Mouse (Mus musculus) MEL (cell line): ENCODE data around the gene Hes2.

Experiments
- CTCF ChIP-seq, 3 experiments: IDR thresholded peaks in 2 of 3; conservative IDR thresholded peaks in 1 of 3; 2 replicates each; pipeline ENCODE4 v1.5.1; 2011 to 2012; ENCODE audit warnings: low read length in 3 of 3, low read depth in 2 of 3, mild to moderate bottlenecking in 2 of 3, improper control_type of control experiment in 1 of 3, inconsistent platforms in 1 of 3, mixed read lengths in 1 of 3, moderate library complexity in 1 of 3; ENCODE audit not compliant: control insufficient read depth in 1 of 3, insufficient read depth in 1 of 3, poor library complexity in 1 of 3, severe bottlenecking in 1 of 3
- EP300 ChIP-seq, 2 experiments: IDR thresholded peaks; 2 replicates each; pipeline ENCODE4 v1.6.1; 2011; ENCODE audit warnings: improper control_type of control experiment in 2 of 2, low read length in 2 of 2, low read depth in 1 of 2, mild to moderate bottlenecking in 1 of 2
- POLR2A ChIP-seq, 2 experiments: IDR thresholded peaks; 2 replicates each; pipeline ENCODE4 v1.6.1; 2011 to 2012; ENCODE audit warnings: low read length in 2 of 2, mild to moderate bottlenecking in 2 of 2, control low read depth in 1 of 2, improper control_type of control experiment in 1 of 2, low read depth in 1 of 2, moderate library complexity in 1 of 2; ENCODE audit not compliant: control insufficient read depth in 1 of 2, insufficient read depth in 1 of 2, poor library complexity in 1 of 2
- POLR2AphosphoS2 ChIP-seq: IDR thresholded peaks from 2 replicates; pipeline ENCODE4 v1.6.1; 2011; ENCODE audit warnings: low read length, improper control_type of control experiment
- ZC3H11A ChIP-seq: IDR thresholded peaks from 2 replicates; pipeline ENCODE4 v1.6.1; 2012; ENCODE audit warnings: low read depth, mild to moderate bottlenecking, inconsistent platforms, low read length, improper control_type of control experiment

DNA sequence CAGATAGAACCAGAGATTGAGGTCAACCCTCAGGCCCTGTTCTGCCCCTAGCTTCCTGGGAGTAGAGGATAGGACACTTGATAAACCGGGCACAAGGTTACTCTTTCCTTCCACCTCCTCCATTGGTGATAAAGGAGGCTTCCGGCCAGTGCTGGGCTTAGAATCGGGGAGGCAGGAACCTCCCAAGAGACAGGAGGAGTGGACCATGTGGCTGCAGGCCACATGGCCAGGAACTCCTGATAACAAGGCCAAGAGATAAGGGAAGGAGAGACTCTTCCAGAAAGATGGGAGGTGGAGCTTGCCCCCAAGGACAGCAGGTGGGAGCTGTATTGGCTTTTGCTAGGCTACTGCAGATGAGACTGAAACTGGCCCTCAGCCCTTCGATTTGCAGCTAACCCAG lies 8.1 kb upstream of the Hes2 start:
- no peak for TF ChIP-seq CTCF (IDR thresholded peaks at IDR 0.05 in 2 of 3, conservative IDR thresholded peaks at IDR 0.05 in 1 of 3; ENCODE audit: control insufficient read depth in 1 of 3, insufficient read depth in 1 of 3, low read depth in 2 of 3, low read length in 3 of 3, poor library complexity in 1 of 3, severe bottlenecking in 1 of 3)
- no peak for TF ChIP-seq POLR2AphosphoS2
- TF ChIP-seq EP300 (IDR thresholded peaks at IDR 0.05; ENCODE audit: low read depth in 1 of 2, low read length in 2 of 2), result no peak
- no peak for TF ChIP-seq ZC3H11A
- TF ChIP-seq POLR2A (IDR thresholded peaks at IDR 0.05; ENCODE audit: control insufficient read depth in 1 of 2, insufficient read depth in 1 of 2, low read depth in 1 of 2, low read length in 2 of 2, poor library complexity in 1 of 2), result no peak
